Mouse (Mus musculus): ENCODE measurements around the gene Mrpl1.

- TF ChIP-seq CTCF (IDR thresholded peaks at IDR 0.05; ENCODE audit: control insufficient read depth, insufficient read depth, insufficient read length) (no peak), MAX (IDR thresholded peaks at IDR 0.05) (peak; percentile 13), USF1 (IDR thresholded peaks at IDR 0.05; ENCODE audit: low read depth) (no peak), MYOD1 (IDR thresholded peaks at IDR 0.05; ENCODE audit: control insufficient read depth, insufficient read length, low read depth) (no peak), MYOG (IDR thresholded peaks at IDR 0.05; ENCODE audit: control insufficient read depth, extremely low read depth, insufficient read length) (no peak)
Observed at GRCm38 (mm10) chr5:96160467-96161262, 48.6 kb upstream of the Mrpl1 start.
